Mouse (Mus musculus) cerebellum, adult 11-12 months (tissue): Measurements from ENCODE around the gene Mocs1.

Experiments
- DNase-seq: peaks from one replicate; pipeline ENCODE4 v3.0.0; 2022

The Mocs1 gene

DNA sequence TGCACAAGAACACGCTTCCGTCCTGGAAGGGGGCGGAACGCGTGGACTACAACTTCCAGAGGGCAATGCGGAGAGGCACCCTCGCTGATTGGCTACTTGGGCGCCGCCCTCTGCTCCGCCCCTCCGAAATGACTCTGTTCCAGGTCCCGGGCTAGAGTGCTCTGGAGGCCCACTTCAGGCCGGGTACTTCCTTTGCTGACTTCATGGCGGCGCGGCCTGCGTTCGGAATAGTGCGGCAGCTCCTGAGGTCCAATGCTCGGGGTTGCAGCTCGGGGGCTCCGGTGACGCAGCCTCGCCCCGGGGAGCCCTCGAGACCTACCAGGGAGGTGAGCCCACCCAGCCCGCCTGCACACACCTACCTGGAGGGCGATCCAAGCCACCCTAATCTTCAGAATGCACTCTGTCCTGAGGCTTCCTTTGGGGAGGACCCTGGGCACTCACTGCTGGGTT is at the start of gene Mocs1:
Mocs1 (plus strand) TSS at position 124 of the 450 bp plus-strand sequence.
- peak; percentile 92 for DNase-seq

DNA sequence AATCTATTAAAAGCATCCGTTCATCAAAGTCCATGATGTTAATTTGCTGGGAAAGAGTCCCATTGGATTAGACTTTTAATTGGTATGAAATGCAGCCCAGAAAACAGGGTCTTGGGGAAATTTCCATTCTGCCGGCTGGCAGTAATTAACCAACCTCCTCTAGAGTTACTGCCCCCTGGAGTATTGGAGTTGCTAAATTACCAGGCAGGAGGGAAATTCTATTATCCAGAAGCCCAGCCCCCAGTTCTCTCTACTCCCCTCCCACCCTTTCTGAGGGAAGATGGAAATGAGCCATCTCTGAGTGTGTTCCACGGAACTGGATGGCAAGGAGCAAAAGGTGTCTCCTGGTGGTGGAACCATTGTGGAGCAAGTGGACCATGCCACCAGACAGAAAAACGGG is 48.5 kb upstream of the Mocs1 start:
- no peak for DNase-seq

DNA sequence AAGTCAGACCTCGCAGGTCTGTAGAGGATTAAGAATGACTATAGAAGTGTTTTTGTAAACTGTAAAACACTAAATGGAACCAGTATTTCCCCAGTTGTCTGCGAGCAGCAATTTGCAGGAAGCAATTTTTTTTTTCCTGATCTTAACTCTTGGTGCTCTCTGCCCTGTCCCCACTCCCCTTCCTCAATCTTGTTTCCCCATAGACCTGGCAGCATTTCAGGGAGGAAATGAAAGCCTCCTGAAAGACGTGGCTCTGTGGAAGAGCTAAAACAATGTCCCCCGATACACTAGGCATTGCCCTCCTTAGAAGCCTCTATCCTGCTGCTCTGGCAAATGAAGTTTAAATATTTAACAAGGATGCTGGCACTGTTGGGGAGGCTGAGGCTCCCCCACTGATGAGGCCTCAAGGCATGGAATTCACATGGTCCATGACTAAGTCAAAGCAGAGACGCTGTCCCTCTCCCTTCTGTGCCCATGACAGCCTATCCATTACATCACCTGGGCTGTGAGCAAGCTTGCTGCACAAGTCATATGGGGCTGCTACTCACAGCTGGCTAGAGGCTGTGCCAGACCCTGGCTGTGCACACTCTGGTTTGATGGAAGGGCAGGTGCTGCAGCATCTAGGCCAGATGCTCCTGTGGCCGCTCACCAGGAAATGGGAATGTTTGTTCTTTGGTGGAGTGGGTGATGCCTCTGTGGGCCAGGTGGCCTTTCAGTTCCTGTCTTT is 43.8 kb upstream of the Mocs1 start:
- DNase-seq = no peak

DNA sequence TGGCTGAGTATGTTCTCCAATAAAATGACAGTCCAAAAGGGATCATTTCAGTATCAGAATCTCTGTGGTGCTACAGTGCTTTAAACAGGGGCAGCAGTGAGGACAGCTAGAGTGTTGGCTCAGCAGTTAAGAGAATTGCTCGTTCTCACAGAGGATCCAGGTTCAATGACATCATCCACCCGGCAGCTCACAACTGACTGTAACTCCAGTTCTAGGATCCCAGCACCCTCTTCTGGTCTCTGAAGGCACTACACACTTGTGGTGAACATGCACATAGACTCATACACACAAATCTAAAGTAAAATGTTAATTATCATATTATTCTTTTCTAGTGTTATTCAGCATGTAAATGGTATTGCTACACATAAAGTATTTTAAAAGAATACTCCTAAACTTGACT is 40.4 kb upstream of the Mocs1 start:
- DNase-seq = no peak

DNA sequence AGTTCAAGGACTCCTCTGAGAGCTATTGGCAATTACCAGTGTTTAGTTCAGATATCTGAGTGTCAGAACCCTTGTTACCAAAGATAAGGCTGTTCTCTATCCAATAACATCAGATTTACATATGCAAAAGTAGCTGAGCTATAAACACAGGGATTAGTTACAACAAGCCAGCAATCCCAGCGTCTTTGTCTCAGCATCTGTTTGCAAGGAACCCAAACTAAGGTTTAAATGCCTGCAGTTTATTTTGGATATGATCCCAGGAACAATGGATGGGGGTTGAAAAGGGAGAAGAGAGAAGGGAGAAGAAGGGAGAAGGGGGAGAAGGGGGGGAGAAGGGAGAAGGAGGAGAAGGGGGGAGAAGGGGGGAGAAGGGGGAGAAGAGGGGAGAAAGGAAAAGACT is 35.4 kb upstream of the Mocs1 start:
- DNase-seq = no peak

DNA sequence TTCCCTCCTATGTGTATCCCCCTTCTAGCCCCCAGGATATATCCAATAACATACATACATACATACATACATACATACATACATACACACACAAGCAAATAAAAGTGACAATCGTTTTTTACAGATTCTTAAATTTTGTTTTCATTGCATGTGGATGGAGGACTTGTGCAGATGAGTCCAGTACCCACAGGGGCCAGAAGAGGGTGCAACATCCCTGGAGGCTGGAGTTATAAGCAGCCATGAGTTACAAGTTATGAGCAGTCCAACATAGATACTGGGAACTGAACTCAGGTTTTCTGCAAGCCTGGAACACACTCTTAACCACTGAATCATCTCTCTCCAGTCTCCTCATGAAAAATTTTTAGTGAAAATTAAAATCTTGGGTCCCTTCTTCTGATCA is 33.3 kb upstream of the Mocs1 start:
- no peak for DNase-seq

DNA sequence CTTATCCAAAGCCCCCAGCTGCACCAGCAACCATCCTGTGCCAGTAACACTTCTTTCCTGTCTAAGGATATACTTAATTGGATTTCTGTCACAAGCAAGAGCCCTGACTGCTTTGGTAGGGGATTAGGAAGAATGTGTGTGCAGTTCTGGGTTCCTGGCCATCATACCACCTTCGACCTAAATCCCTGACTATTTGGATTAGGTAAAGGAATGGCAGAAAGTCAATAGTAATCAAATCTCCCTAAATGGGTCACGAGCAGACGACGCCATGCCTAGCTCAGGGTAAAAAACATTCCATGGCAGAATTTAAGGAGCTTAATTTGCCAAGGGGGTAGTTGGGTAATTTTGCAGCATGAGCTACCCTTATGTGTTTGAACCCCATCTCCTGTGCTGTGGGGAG is 28.6 kb upstream of the Mocs1 start:
- DNase-seq = no peak

DNA sequence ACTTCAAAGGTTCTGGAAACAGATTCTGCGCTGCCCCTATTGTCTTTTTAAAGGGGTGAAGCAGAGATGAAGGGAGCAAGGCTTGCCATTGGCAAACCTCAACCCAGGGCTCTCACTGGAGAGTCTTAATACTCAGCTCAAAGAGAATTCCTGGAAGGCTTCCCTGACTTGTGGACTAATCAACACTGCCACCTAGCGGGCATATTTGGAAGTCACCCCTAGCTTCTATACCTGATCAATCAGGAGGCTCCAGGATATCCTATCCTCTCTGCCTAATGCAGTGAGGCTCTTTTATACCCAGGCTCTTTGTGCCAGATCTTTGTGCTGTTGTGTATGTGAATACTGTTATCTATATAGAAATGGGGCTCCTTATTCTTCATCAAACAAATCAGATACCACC is 28.0 kb upstream of the Mocs1 start:
- peak; percentile 56 for DNase-seq

DNA sequence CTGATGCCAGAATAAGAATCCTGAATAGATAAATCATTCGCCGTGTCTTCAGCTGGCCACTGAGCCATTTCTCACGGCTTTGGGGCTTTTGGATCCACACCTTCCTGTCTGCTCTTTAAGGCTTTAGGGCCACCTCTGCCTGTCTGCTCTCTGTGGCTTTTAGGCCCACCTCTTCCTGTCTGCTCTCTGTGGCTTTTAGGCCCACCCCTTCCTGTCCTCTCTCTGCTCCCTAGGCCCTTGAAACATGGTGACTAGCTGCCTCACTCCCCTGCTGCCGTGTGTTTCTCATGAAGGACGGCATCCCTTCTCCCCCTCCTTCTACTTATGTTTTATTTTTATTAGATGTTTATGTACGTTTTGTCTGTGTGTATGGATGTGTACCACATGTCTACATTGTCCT is 25.0 kb upstream of the Mocs1 start:
- DNase-seq = no peak

DNA sequence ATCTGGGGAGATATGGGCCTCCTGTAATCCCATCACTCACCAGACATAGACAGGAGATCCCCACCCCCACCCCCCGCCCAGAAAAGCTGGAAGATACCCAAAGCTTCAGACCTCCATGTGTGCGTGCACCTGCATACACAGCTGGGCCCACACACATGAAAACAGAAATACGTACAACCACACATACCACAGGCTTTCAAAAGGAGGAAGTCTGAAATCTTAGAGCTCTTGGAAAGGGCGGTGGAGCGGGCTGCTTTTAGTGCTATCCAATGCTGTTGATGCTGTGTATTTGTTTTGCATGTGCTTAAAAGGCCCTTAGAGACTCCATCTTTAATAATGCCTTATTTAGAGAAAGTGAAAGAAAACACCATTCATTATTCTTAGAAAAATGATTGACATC is 22.2 kb upstream of the Mocs1 start:
- DNase-seq = no peak

DNA sequence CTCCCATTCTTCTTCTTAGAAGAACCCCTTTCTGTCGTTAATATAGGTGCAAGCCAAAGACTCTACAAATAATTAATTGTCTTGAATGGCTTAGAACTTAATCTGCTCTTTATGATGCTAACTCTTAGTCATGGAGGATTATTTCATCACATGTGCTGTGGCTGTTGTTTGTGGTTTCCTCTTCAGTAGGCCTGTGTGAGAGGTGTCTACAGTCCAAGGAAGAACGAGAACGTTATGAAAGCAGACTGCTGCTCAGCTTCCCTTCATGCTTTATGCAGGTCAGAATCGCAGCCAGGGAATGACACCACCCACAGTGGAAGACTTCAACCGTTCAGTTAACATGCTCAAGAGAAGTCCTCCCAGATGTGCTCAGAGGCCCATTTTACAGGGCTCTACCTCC is 15.2 kb upstream of the Mocs1 start:
- DNase-seq = no peak

DNA sequence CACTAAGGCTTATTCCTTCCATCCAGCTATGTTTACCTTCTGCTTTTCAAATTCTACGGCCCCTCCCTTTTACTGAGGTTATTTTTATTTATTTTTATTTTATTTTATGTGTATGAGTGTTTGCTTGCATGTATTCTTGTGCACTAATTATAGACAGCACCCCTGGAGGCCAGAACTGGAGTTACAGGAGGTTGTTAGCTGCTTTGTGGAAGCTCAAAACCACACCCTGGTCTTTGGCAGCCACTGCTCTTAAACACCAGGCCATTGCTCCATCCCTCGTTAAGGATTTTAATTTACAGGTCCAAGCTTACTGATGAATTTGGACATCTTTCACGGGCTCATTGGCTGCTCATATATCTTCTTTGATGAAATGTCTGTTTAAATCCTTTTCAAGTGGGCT is 14.6 kb upstream of the Mocs1 start:
- no peak for DNase-seq

DNA sequence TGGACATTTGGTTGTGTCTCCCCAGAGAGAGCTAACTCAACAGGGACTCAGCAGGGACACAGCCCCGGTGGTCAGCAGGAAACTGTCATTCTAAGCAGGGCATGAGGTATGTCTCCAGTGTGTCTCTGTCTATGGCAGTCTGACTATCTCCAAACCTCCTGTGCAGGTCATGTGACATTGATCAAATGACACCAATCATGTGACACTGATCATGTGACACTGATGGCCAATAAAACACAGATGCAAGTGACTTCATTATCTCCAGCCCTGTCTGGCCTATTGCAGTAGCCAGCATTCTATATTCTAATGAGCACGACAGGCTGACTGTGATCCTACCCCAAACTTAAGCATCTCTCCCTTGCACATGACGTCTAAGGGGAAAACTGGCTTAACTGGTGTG is 11.9 kb upstream of the Mocs1 start:
- DNase-seq = no peak

DNA sequence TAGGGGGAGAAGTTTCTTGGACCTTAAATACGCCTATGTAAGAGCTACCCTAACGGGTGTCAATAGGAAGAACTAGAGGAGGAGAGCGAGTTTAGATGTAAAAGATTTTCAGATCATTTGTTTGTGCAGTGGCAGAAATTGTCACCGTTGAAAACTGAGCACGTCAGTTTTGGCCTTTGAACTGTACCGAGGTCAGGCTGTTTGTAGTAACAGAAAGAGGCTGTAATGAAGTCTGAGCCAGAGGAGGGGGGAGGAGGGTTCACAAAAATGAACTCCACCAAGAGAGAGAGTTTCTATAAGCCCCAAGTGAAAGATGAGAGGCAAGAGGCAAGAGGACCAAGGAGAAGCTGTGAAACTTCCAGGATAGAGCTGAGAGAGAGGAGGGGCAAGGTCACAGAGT is 8.3 kb upstream of the Mocs1 start:
- no peak for DNase-seq

DNA sequence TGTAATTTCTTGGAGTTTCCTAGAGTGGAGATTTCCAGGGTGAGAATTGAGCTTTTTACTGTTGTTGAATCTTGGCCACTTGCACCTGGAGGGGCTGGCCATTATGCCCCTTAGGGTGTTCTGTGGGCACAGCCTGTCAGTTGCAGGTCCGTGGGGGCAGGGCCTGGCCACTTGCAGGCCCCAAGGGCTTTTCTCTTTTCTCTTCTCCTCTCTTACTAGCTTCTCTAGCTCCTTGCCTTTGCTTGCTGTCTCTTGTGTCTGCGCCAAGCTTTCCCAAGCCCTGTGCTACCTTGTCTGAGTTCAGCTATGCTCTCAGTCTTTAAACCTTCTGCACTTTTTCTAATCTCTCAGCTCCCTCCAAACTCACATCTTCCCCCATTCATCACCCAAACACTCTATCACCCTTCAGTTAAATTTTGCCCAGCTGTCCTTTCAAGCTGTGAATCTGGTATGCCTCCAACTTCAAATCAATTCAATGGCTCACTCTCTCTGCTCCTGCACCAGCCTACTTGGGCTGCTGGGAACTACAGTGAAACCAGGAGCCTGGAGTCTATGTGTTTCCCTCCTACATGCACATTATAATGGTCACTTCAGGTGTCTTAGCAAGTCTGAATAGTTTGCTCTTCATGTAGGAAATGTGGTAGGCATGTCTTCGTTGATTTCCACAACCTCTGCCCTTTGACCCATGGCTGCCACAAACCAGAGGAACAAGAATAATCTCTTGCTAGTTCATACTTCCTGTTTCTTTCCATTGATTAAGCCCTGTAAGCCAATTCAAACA is 5.7 kb upstream of the Mocs1 start:
- DNase-seq = no peak

DNA sequence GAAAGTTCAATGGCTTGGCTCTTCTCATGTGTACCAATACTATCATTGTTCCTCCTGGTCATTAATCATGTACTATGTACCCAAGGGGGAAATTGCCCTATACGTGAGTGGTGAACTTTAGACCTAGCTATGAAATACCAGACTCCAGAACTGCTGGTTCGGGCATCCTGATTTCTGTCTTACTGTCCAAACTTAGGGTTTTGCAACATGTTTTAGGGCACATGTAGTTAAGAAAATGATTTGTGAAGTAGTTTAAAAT is 5.2 kb upstream of the Mocs1 start:
- DNase-seq = no peak

DNA sequence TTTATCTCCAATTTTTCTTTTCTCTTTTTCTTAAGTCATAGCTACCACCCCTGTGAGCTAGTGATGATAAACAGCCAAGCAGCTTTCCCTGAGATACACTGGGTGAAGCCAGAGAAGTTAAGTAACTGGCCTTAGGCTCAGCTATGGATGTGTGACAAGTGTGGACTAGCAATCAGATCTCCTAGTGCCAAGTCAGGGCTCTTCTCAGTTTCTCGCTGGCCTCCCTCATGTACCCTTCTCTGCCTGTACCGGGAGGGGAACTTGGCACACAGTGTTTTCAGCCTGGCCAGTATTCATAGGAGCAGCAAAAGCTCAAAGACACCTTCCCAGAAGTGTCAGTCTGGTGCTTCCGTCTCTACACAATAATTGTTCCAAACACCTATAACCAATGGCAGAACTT is 4.3 kb upstream of the Mocs1 start:
- no peak for DNase-seq

DNA sequence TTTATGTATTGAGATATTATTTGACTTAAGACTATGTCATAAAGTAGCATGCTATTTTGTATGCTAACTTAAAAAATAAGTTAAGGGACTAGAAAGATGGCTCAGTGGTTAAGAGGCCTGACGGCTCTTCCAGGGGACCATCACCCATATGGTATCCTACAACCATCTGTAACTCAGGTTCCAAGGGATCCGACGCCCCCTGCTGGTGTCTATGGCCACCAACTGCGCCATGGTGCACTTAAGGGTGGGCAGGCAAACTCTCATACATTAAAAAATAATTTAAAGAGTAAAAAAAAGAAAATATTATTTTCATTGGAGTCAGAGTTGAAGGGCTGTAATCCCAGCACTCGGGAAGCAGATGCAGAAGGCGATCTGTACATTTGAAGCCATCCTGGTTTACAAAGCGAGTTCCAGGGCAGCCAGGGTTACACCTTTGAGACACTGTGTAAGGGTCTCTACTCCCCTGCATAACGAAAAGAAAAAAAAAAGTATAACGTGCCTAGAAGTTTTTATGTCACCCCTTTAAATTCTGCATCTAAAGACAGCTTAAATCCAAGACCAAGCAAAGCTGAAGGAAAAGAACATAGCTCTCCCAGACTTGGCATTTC is 427 bp upstream of the Mocs1 start:
- DNase-seq = peak; percentile 59

DNA sequence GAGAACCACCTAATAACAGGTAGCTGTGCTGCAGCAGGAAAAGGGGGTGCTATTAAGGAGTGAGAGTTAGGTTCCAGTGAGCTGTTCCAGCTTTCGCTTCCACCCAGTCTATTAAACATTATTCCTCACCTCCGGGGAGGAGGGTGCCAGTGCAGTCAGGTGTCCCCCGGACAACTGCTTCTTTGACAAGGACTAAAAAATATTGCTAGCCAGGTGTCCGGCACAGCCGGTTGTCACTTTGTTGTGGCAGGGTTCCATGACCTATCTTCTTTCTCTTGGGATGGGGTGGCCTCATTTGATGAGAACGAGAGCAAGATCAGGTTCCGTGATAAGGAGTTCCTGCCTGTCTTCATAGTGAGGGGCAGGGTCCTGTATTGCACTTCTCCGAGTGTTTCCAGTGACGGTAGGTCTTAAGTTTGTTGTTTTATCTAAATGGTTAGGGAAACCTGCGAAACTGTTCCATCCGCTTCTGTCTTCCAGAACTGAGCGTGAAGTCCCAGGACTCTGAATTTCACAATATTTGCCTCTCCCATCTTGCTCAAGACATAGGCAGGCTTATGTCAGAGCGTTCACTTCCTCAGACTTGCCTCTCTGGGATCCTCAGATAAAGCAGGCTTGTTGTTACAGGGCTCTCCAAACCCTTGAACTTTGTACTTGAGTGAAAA is 721 bp downstream of the Mocs1 start:
- peak; percentile 69 for DNase-seq

DNA sequence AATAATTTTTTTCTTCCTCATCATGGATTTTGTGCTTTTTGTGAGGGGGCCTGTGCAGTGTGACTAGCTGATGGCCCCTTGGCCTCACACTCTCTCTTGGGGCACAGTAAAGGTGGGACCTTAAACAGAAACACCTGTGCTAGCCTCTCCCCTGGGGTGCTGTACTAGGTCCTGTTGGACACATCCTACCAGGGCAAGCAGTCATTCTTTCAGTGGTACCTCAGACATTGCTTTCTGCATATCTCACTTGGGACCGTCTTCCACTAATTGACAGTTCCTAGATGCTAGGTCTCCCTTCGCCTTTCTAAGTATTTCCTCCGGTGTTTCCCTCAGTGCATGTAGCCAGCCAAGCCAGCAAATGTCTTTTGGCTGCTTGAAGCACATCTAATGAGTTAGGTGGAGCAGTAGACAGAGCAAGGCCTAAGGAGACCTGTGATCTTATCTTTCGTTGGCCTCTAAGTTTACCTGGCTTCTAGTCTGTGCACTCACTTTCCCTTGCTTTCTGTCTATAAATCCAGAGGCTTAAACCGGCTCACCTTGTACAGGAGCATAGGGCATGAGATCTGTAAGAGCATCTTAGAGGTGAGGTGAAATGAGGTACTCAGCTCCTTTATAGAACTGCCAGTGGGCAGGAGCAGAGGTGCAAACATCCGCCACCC is 1.4 kb downstream of the Mocs1 start:
- no peak for DNase-seq

DNA sequence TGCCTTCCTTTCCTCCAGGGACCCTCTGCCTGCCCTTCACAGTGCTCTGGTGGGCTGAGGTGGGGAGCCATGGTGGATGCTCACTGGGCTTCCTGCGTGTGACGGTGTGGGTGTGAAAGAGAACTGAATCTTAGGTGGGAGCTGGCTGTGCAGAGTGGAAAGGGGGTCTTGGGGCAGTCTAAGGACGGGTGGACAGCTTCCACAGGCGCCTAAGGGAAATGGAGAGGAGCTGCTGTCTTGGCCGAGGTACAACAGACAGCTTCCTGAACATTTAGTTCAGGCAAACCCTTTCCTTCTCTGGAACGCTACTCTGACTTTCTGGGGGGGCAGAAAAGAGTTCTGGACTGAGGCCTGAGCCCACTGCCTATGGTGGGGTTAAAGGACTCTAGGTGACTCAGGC is 2.0 kb downstream of the Mocs1 start:
- DNase-seq = no peak

DNA sequence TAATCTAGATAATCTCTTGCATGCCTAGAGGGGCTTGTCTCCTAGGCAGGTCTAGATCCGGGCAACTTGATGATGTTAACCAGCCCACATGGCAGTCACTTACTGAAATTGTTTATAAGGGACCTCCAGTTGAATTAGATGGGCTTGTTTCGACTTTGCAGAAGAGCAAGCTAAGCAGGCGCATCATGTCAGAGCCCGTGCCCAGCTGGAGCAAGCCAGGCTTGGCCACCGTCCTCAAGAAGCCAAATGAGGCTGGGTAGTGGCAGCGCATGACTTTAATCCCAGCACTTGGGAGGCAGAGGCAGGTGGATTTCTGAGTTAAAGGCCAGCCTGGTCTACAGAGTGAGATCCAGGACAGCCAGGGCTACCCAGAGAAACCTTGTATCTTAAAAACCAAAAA is 3.0 kb downstream of the Mocs1 start:
- no peak for DNase-seq

DNA sequence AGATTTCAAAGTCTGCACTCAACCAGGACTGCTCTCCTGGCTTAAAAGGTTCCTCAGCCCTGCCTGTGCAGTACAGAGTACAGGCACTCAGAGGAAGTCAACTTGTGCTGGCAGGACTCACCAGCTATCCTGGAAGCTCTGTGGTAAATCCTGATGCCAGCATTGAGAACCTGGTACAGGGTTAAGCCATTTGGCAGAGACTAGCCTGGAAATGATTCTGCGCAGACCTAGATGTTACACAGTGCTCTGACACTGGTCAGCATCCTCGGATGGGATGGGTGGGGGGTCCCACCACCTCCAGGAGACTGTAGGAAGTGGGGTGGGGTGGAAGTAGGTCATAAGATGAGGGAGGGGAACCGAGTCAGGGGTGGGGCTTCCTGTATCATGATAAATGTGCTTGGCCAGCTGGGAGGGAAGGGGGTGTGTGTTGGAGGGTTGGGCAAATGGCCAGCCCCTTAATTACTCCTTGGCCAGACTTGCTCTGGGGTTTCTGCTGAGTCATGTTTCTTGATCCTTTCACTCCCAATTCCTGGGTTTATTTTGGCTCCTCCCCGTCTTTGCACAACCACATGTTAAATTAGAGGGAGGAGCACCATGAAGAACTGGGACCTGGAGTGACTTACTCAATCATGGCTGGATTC is 4.0 kb downstream of the Mocs1 start:
- no peak for DNase-seq
